Mouse (Mus musculus) activated CD4-positive, CD25-positive, alpha-beta regulatory T cell, adult 4 months (primary cell): ENCODE measurements at regions not wholly inside any gene's neighbourhood (a gene's known extent, or its start where the extent isn't known, plus 50 kb on each side); places are given as distances from the start of the nearest gene placed in this dataset.
A peak's percentile ranks its signal among the peaks of the same experiment; 100 is the strongest.

Source experiments
- ATAC-seq: one replicate; pipeline ENCODE4 v1.8.0; 2017

DNA sequence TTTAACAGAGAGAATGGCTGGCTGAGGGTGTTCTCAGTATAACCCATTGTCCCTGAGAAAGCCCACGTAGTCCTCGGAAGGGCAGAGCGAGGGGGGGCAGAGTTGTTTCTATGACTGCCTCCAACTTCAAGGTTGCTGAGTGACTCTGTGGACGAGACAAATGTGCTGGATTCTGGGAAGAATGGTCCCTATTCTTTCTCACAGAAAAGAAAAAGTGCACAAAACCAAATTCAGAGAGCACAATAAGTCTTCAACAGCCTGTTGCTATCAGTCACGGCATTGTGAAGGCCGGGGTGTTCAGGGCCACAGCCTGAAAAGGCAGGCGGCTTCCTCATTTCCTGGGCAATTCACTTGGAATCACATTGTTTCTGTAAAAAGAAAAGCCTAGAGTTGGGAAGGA is 165.6 kb upstream of the 3110018I06Rik start:
- no peak for ATAC-seq

DNA sequence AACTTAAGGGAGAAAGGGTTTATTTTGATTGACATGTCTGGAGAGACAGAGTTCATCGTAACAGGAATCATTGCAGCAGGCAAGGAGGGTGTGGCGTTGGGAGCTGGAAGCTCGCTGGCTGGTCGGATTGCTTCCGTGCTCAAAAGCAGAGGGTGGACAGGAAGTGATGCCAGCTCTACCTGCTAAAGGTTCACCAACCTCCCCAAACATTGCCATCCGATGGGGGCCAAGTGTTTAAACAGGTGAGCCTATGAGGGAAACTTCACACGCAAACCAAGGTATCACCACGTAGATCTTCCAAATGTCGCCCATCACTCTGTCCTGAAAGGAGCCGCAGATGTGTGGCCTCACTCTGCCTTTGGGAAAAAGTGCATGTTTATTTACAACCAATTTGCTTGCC is 162.3 kb upstream of the 3110018I06Rik start:
- ATAC-seq, result no peak

DNA sequence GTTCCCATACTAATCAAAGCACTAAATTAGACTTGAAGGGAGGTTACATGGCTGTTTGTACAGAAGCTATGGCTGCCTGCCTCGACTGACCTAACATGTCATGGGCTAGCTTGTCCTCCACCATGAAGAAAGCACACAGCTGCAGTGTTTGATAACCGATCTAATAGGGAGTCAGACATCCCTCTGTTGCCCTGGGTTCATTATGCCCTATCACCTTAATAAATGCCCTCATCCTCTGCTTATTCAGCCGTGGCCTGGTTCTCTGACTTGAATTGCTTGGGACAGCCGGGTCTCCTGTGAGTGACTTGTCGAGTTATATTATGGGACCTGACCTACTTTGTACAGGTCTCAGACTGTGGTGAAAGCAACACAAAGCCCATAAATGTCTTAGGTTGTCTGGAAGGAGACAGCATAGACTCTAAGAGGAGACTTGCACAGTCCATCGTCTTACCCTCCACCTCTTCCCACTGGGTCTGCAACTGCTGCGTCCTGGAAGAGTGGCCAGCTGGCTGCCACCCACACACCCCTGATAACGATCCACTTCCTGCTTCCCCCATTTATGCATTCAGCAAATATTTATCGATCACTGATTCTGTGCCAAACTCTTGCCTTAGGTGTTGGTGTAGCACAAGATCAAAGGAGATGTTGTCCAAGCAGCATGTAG is 161.2 kb upstream of the 3110018I06Rik start:
- no peak for ATAC-seq

DNA sequence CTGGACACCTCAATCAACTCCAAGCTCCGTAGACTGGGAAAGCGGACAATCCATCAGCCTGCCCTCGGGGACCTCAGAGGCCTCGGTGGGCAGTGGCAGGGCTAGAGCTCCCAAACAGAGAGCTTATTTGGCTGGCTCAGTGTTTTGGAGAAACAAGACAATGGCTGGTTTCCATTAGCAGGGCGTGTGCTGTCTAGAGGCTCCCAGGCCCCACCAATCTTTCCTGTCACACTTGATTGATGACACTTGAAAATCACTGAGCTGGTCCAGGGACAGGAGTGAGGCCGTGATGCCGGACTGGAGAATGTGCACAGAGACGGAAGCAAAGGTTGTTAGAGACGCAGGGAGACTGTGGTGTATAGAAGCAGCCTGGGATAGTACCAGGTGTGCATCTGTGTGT is 159.4 kb upstream of the 3110018I06Rik start:
- ATAC-seq, result no peak

DNA sequence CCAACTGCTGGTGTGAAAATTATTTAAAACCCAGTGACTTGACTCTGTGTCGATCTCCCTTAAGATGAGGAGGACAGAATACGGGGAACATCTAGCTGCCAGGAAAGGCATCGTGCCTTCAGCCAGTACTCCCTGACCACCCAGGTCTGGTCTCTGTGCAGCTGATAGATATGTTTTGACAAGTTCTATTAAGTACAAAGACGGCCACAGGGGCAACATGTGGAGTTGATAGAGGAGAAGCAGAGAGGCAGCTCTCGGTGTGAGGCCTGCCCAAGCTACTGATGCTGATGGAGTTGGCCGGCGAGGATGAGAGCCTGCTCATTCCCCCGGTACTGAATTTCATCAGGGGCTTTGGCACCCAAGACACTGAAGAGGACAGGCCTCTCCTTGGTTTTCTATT is 154.1 kb upstream of the 3110018I06Rik start:
- no peak for ATAC-seq

DNA sequence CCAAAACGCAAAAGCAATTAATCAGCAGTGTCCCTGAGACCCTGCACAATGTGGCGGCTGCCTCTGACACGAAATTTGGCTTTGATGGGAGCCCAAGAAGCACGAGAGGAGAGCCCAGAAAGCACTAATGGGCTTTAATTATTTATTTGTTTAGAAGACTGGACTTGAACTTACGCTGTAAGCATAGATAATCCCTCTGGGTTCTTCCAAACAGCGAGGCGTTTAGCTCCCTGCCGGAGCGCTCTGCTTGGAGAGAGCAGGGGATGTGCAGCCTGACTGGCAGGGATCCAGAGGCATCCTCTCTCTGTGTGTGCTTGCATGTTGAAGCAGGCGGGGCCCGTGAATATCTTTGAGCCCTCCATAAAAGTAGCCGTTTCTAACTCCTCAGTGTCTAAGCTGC is 153.3 kb upstream of the 3110018I06Rik start:
- no peak for ATAC-seq

DNA sequence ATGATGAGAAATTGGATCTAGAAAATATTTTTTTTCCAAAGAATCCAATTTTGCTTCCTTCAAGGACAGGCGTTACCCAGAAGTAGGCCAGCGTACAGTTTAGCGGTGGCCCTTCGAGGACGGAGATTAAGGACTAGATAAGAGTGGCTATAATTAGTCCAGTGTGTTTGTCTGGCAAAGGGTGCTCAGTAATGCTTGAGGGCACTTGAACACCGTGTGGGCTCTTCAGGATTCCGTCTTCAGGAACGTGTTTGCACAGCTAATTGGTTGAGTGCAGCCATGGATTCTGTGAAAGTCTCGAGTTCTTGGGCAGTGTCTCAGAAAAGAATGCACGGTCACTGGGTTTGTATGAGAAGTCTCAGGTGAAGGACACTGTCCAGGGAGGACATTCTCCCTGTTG is 149.7 kb upstream of the 3110018I06Rik start:
- no peak for ATAC-seq

DNA sequence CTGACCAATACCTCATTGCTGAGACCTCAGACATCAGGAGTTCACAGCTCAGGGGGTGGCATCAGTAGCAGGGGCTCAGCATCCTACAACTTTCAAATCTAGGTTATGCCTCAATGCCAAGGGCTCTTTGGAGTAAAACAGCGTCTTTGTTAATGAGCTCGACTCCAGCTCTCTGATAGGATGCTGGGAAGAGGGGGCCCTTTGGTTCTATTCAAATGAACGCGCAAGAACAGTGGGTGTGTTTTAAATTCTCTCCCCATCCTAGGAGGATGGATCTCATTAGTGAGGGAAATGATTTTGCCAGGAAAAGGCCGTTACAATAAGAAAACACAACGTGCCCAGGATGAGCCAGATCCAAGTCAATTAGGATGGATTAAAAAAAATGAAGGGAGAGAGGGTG is 132.2 kb upstream of the 3110018I06Rik start:
- ATAC-seq, result no peak

DNA sequence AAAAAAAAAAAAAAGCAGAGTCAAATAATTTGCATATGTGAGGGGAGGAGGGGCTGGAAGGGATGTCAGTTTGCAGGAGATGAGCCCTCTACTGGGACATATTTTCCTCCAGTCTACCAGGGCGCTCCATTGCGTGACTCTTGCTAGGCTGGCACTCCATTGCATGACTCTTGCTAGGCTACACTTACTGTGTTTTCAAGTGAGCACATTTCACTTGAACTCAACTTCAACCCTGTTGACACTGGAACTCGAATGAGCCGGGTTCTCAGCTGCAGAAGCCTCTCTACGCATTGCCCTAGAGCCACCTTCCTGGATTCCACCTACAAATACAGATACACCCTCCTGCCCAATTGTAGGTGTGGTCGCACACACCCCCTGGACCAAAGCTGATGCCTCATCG is 131.5 kb upstream of the 3110018I06Rik start:
- ATAC-seq, result no peak

DNA sequence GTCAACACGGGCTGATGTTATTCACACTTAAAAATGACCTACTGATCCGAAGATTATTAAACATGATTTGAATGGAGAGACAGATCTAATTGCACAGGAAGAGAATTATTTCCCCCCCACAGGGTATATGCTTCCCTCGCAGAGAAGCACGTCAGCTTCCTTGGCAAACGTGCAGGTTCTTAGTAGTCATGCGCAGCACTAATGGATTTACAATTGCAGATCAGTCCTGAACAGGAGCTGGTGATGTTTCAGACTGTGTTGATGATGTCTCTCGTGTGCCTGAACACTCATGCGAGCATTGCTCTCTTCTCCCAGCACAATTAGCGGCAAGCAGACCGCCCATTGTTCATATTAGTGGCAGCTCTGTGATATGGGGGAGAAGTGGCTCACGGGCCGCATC is 127.9 kb upstream of the 3110018I06Rik start:
- no peak for ATAC-seq

DNA sequence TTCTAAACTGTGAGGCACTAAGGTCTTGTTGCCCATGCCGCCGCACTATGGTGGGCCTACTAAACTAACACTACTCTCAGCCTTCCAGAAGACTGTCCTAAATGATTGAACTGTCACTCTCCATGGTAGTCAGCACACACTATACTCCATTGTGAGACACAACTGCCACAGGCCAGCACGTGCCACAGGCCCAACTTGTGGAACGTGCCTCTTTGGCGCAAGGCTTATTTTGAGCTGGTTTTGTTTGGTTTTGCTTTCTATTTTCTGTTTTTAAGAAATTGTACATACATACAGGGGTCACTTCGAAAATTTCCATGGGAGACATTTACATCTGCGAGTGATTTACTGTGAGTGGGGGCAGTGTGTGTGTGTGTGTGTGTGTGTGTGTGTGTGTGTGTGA is 126.8 kb upstream of the 3110018I06Rik start:
- peak; percentile 28 for ATAC-seq

DNA sequence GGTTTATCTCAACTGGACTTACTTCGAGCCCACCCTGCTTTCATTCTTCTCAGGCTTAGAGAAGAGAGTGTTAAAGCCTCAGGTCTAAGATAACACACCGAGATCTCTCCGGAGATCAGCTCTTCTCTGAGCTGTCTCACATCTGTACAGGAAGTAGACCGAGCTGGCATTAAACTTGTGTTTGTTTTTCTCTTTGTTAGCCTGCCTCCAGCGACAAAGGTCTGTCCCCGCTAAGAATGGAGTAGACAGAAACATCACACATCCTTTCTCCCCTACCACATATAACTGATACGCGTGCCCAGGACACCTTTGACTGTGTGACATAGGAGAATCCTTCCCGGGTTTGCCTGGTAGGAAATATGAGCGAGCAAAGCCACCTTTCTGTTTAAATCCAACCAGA is 126.3 kb upstream of the 3110018I06Rik start:
- ATAC-seq, result peak; percentile 84

DNA sequence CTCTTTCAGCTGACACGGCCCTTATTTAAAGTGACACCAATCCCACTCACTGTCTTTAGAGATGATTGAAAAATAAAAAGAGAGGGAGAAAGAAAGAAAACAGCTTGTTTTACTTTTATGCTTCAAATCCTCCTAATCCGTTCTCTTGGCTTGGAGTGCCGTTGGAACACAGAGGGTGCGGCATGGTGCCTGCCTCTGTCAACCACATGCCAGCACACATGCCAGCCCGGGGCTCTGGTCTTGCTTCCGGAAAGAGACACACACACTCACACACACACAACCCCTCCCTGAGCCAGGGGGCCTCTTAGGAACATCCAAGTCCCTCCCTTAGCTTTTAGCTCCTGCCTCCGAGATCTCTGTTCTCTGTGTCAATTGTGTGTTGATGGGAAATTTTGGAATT is 116.2 kb upstream of the 3110018I06Rik start:
- ATAC-seq, result no peak

DNA sequence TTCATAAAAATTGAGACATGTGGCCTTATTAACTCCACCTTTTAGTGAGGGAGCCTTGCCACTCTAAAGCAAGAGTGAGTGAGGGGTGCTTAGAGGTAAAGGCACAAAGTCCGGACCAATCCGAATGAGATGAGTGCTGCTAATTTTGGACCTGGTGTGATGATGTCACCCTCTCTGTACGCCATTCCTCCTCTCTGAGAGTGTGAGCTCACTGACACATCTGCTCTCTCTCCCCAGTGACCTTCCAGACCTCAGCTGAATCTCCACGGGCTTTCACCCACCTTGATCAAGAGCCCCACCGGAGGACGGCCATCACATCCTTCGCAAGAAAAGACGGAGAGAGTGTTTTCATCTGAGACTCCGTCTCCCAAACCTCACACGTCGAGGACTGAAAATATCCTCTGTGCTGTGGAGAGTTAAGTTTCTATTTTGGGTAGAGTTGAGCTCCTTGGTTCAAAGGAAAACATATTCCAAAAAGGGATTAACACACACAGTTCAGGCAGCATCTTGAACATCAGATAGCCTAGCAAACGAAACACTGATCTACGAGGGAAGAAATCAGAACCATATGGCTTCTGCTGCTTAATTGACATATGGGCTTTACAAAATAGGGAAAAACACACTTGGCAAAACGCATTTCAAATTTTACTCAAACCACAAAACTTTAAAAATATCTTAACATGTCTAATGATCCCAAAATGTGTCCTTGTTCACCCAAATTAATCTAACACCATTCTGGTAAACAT is 96.2 kb upstream of the 3110018I06Rik start:
- no peak for ATAC-seq

DNA sequence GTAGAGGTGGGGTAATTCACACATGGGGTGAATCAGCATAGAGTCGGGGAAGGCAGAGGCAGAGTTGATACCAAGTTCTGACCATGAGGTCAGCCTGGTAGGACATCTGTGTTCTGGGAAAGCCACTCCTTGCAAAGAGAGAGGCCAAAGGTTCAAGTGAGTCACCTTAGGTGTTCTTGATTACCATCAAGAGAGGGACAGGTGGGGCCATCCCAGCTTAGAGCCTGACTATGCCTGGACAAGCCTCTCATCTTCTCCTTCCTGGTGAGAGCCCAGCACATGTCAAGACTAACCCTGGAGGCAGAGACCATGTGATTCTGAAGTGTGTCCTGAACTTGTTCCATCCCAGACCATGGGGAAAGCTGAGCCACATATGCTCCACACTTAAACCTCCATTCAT is 94.0 kb upstream of the 3110018I06Rik start:
- no peak for ATAC-seq

DNA sequence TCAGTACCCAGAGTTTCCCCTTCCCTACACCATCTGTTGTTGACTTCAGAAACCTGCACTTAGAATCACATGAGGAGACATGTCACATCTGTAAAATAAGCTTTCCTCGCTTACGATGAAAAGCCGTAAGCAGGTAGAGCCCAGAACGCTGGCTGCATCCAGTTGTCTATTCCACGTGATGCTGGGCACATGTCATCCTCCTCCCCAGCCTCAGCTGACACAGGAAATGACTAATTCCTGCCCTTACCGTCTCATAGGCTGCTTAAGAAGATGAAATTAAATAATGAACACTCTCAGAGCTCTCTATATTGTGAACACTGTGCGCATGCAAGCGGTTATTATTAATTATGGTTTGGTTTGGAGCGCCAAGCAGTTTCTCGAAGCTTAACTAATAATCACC is 83.6 kb upstream of the 3110018I06Rik start:
- ATAC-seq, result peak; percentile 97

DNA sequence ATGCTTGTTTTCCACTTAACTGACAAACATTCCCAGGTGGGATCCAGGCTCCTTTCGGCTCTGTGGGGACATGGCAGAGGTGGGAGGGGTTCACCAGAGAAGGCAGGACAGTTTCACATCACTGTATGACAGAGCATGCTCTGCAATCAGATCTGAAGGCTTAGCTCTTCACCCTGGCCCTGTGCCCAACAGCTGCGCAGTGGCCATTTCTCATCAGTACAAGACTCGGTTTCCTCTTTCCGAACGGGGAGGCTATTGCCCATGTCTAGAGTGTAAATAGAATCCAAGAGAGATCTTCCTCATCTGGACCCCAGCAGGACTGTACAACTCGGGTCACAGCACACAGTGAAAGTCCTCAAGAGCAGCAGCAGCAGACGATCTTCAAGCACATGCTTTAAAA is 64.5 kb upstream of the 3110018I06Rik start:
- no peak for ATAC-seq

DNA sequence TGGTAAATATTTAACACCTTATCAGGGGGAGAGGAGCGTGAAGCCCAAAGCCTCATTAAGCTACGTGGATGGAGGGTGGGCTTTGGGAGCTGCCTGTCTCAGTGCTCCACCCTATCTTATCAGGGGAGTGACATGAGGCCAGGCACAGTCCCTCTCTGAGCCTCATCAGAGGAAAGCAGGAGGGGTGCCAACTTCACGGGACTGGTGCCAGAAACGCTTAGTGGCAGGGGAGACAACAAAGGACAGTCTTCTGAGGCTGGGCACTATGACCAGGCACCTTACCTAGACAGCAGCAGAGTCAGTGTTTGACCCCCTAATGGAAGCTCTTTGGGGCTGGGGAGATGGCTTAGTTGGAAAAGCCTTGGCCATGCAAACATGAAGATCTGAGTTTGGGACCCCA is 49.9 kb upstream of the 3110018I06Rik start:
- no peak for ATAC-seq
